Mouse (Mus musculus) intestine, postnatal 0 days (tissue): Measurements from ENCODE around the gene Ubxn4. TPM values are rescaled to one million over a fixed set of nuclear protein-coding genes. Genes with fewer than 3 reads are reported as not detected.
A peak's percentile ranks its signal among the peaks of the same experiment; 100 is the strongest.
"Not testable (repeated sequence)": the region's sequence is repeated elsewhere in the genome, so short reads cannot be mapped to it uniquely, and the experiment has no call there.

Experiments
- ATAC-seq: fragments of 200-750 bp; cut with Nextera tagmentation; 2 replicates; pipeline ENCODE4 v1.8.0; 2017; ENCODE audit warnings: mild to moderate bottlenecking, moderate TSS enrichment, moderate library complexity
- H3K27ac ChIP-seq: fragments of 300-500 bp; sonication (generic); 2 replicates; pipeline ENCODE4 v1.5.1; 2014; ENCODE audit warnings: mild to moderate bottlenecking, low read depth, low read length, moderate library complexity
- H3K27me3 ChIP-seq: fragments of 300-500 bp; sonication (generic); replicated peaks from 2 replicates; pipeline ENCODE4 v1.6.1; 2014; ENCODE audit warnings: low read length, mixed read lengths; ENCODE audit not compliant: control insufficient read depth, insufficient read depth
- H3K36me3 ChIP-seq: fragments of 300-500 bp; sonication (generic); 2 replicates; pipeline ENCODE4 v1.6.1; 2014; ENCODE audit warnings: mild to moderate bottlenecking, moderate library complexity; ENCODE audit not compliant: control insufficient read depth, insufficient read depth
- H3K4me1 ChIP-seq: fragments of 300-500 bp; sonication (generic); replicated peaks from 2 replicates; pipeline ENCODE4 v1.6.1; 2014; ENCODE audit warnings: antibody characterized with exemption, low read length, mixed read lengths; ENCODE audit not compliant: control insufficient read depth, insufficient read depth
- H3K4me2 ChIP-seq: fragments of 300-500 bp; sonication (generic); replicated peaks from 2 replicates; pipeline ENCODE4 v1.6.1; 2014; ENCODE audit warnings: low read depth, mild to moderate bottlenecking, moderate library complexity
- H3K4me3 ChIP-seq: fragments of 300-500 bp; sonication (generic); 2 replicates; pipeline ENCODE4 v1.5.1; 2014; ENCODE audit warnings: low read depth, low read length
- H3K9ac ChIP-seq: fragments of 300-500 bp; sonication (generic); 2 replicates; pipeline ENCODE4 v1.6.1; 2014; ENCODE audit warnings: mild to moderate bottlenecking, low read depth, low read length
- H3K9me3 ChIP-seq: fragments of 300-500 bp; sonication (generic); 2 replicates; pipeline ENCODE4 v1.6.1; 2016; ENCODE audit warnings: mixed run types; ENCODE audit not compliant: control insufficient read depth
- CTCF ChIP-seq: sonication (generic); IDR thresholded peaks from 2 replicates; pipeline ENCODE4 v1.5.1; 2016; ENCODE audit warnings: low read depth, mild to moderate bottlenecking, control low read depth, antibody characterized with exemption, moderate library complexity
- WGBS: fragments of 180-500 bp; shearing (Covaris S2); extraction: QIAGEN DNeasy Blood & Tissue Kit; methylation state at CpG from one replicate; pipeline ENCODE4 v1.1.7; 2014; 5-methylcytosine and 5-hydroxymethylcytosine counted together
- polyA plus RNA-seq: library from polyadenylated mRNA; unstranded; fragments of >200 nt; fragmentation: Nextera tagmentation; extraction: Ambion mirVana; gene quantifications from 2 replicates; pipeline ENCODE4 v1.2.1, GENCODE M21; 2015

The Ubxn4 gene
- polyA plus RNA-seq, 1 experiment from 2014 or later = 74.6 TPM

GRCm38 (mm10) chr1:128243996-128244726, 397 bp downstream of the Ubxn4 start:
- Histone ChIP-seq H3K27ac (peak overlapping the region; percentile 93), H3K9me3 (no peaks in the 10 kb centered on the region), H3K27me3 (no peaks in the 10 kb centered on the region), H3K4me2 (peak overlapping the region; percentile 96), H3K9ac (peak overlapping the region; percentile 68), H3K36me3 (peaks cover 6% of the 10 kb centered on the region; the same call in 1 of the 2 replicates), H3K4me1 (peaks cover 3% of the 10 kb centered on the region; the same call in 1 of the 2 replicates), H3K4me3 (peak overlapping the region; percentile 57)
- WGBS = under 1% methylated on average over 70 of the region's 71 CpGs
- peak; percentile 96 for ATAC-seq
- TF ChIP-seq CTCF = no peak

- WGBS = 1% methylated on average over 14 of the region's 19 CpGs
- Histone ChIP-seq H3K4me2 (peak overlapping the region; percentile 96), H3K9ac (peak overlapping the region; percentile 68), H3K9me3 (no peaks in the 10 kb centered on the region), H3K4me3 (peak overlapping the region; percentile 57), H3K27me3 (no peaks in the 10 kb centered on the region), H3K27ac (peak overlapping the region; percentile 93), H3K36me3 (peaks cover under 1% of the 10 kb centered on the region; the same call in 1 of the 2 replicates), H3K4me1 (peaks cover 3% of the 10 kb centered on the region; the same call in 1 of the 2 replicates)
- ATAC-seq = no peak; the same call in none of the 2 replicates
- TF ChIP-seq CTCF = no peak
Measured at GRCm38 (mm10) chr1:128244727-128245355, 1.1 kb downstream of the Ubxn4 start.

GRCm38 (mm10) chr1:128267061-128267460, 23.3 kb downstream of the Ubxn4 start:
- H3K4me3 ChIP-seq, H3K4me2 ChIP-seq, H3K9me3 ChIP-seq, H3K27ac ChIP-seq, H3K27me3 ChIP-seq, H3K9ac ChIP-seq, ATAC-seq, H3K4me1 ChIP-seq: not testable (repeated sequence)
- H3K36me3 ChIP-seq = peaks cover 83% of the 10 kb centered on the region
- WGBS = 72% methylated on average over 7 of the region's 7 CpGs

- Histone ChIP-seq H3K27ac (no peak overlapping the region), H3K4me3 (no peak overlapping the region), H3K9ac (no peak overlapping the region), H3K36me3 (peaks cover 85% of the 10 kb centered on the region), H3K27me3 (no peaks in the 10 kb centered on the region), H3K9me3 (no peaks in the 10 kb centered on the region), H3K4me1 (no peaks in the 10 kb centered on the region), H3K4me2 (no peak overlapping the region)
- no peak for TF ChIP-seq CTCF
- 90% methylated on average over 3 of the region's 3 CpGs for WGBS
- ATAC-seq = no peak
Measured at GRCm38 (mm10) chr1:128270731-128271130, 27.0 kb downstream of the Ubxn4 start.

- H3K27ac ChIP-seq = no peak overlapping the region
- H3K4me1 ChIP-seq = no peaks in the 10 kb centered on the region
- WGBS = 91% methylated on average over 1 of the region's 1 CpGs
- no peak overlapping the region for H3K4me3 ChIP-seq
- H3K9me3 ChIP-seq = no peaks in the 10 kb centered on the region
- no peak overlapping the region for H3K4me2 ChIP-seq
- no peak overlapping the region for H3K9ac ChIP-seq
- H3K27me3 ChIP-seq = no peaks in the 10 kb centered on the region
- no peak for TF ChIP-seq CTCF
- no peak for ATAC-seq
- H3K36me3 ChIP-seq = peaks cover 84% of the 10 kb centered on the region
Measured at GRCm38 (mm10) chr1:128275908-128276307, 32.1 kb downstream of the Ubxn4 start.

- peak; percentile 37; the same call in 1 of the 2 replicates for ATAC-seq
- no peak overlapping the region for H3K4me3 ChIP-seq
- TF ChIP-seq CTCF = no peak
- H3K27me3 ChIP-seq = no peaks in the 10 kb centered on the region
- no peaks in the 10 kb centered on the region for H3K9me3 ChIP-seq
- peaks cover 74% of the 10 kb centered on the region for H3K36me3 ChIP-seq
- no peaks in the 10 kb centered on the region for H3K4me1 ChIP-seq
- WGBS = 77% methylated on average over 3 of the region's 3 CpGs
- H3K4me2 ChIP-seq = no peak overlapping the region
- no peak overlapping the region for H3K9ac ChIP-seq
- H3K27ac ChIP-seq = no peak overlapping the region
Measured at GRCm38 (mm10) chr1:128278563-128278962, 34.8 kb downstream of the Ubxn4 start.
